Mouse (Mus musculus) liver, postnatal 0 days (tissue): ENCODE results near the gene Icosl. TPM values are rescaled to one million over a fixed set of nuclear protein-coding genes. Genes with fewer than 3 reads are reported as not detected.

Experiments used
- ATAC-seq: fragments of 200-750 bp; cut with Nextera tagmentation; 2 replicates; pipeline ENCODE4 v1.8.0; 2017; ENCODE audit warnings: mild to moderate bottlenecking, moderate library complexity
- DNase-seq: peaks from one replicate; pipeline ENCODE4 v3.0.0-alpha.2; 2016
- H3K27ac ChIP-seq: fragments of 300-500 bp; sonication (generic); 2 replicates; pipeline ENCODE4 v1.5.1; 2014; ENCODE audit warnings: antibody characterized with exemption, moderate library complexity, mild to moderate bottlenecking, low read depth
- H3K27me3 ChIP-seq: fragments of 300-500 bp; sonication (generic); 2 replicates; pipeline ENCODE4 v1.6.1; 2014; ENCODE audit warnings: low read length, control low read depth, mixed read lengths; ENCODE audit not compliant: insufficient read depth
- H3K36me3 ChIP-seq: fragments of 300-500 bp; sonication (generic); replicated peaks from 2 replicates; pipeline ENCODE4 v1.6.1; 2014; ENCODE audit warnings: mild to moderate bottlenecking, control low read depth, low read length, moderate library complexity, mixed read lengths; ENCODE audit not compliant: insufficient read depth
- H3K4me1 ChIP-seq: fragments of 300-500 bp; sonication (generic); 2 replicates; pipeline ENCODE4 v1.6.1; 2014; ENCODE audit warnings: antibody characterized with exemption, mild to moderate bottlenecking, control low read depth; ENCODE audit not compliant: insufficient read depth
- H3K4me2 ChIP-seq: fragments of 300-500 bp; sonication (generic); 2 replicates; pipeline ENCODE4 v1.6.1; 2014; ENCODE audit warnings: low read depth, mild to moderate bottlenecking, low read length, moderate library complexity, mixed read lengths
- H3K4me3 ChIP-seq: fragments of 300-500 bp; sonication (generic); 2 replicates; pipeline ENCODE4 v1.5.1; 2014; ENCODE audit warnings: low read depth, low read length
- H3K9ac ChIP-seq: fragments of 300-500 bp; sonication (generic); replicated peaks from 2 replicates; pipeline ENCODE4 v1.6.1; 2014; ENCODE audit warnings: mild to moderate bottlenecking, moderate library complexity
- H3K9me3 ChIP-seq: fragments of 300-500 bp; sonication (generic); 2 replicates; pipeline ENCODE4 v1.6.1; 2016; ENCODE audit warnings: mild to moderate bottlenecking, control low read depth, low read length, mixed read lengths
- CTCF ChIP-seq: sonication (generic); IDR thresholded peaks from 2 replicates; pipeline ENCODE4 v1.5.1; 2016; ENCODE audit warnings: antibody characterized with exemption, low read depth
- EP300 ChIP-seq: IDR thresholded peaks from 2 replicates; pipeline ENCODE4 v1.6.1; 2016; ENCODE audit warnings: antibody characterized with exemption, low read depth, mild to moderate bottlenecking
- WGBS: fragments of 180-500 bp; shearing (Covaris S2); extraction: QIAGEN DNeasy Blood & Tissue Kit; methylation state at CpG from one replicate; pipeline ENCODE4 v1.1.7; 2014; ENCODE audit not compliant: insufficient replicate concordance; 5-methylcytosine and 5-hydroxymethylcytosine counted together
- polyA plus RNA-seq: library from polyadenylated mRNA; unstranded; fragments of >200 nt; fragmentation: Nextera tagmentation; extraction: Ambion mirVana; gene quantifications from 2 replicates; pipeline ENCODE4 v1.2.1, GENCODE M21; 2015

Gene Icosl
- polyA plus RNA-seq, 1 experiment from 2014 or later: 1.2 TPM

DNA sequence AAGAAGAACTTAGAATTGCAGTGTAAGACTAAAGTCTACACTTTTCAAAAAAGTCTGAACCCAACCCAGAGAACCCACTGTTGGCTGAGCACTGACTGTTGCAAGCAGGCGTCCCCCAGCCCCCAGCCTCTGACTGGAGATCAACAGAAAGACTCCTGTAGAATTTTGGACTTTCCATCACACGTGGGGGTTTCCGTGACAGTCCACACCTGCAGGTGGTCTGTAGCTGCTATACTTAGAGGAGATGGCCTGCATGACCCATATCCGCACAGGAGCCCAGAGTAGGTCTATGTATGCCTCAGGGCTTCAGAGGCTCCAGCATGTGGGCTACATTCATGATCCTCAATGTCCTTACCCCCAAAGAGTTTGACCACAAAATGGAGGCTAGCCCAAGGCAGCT, 22.7 kb upstream of the Icosl start:
- Histone ChIP-seq H3K4me3 (no peak overlapping the region), H3K4me1 (peaks cover 7% of the 10 kb centered on the region), H3K9ac (no peak overlapping the region), H3K4me2 (no peak overlapping the region), H3K9me3 (no peaks in the 10 kb centered on the region), H3K36me3 (no peaks in the 10 kb centered on the region), H3K27ac (no peak overlapping the region), H3K27me3 (0 out of 2 replicates have a peak, but pooled peaks cover 8% of the 10 kb centered on the region)
- 76% methylated on average over 4 of the region's 4 CpGs for WGBS
- no peak for DNase-seq
- no peak for ATAC-seq
- no peak for TF ChIP-seq EP300
- no peak for TF ChIP-seq CTCF

DNA sequence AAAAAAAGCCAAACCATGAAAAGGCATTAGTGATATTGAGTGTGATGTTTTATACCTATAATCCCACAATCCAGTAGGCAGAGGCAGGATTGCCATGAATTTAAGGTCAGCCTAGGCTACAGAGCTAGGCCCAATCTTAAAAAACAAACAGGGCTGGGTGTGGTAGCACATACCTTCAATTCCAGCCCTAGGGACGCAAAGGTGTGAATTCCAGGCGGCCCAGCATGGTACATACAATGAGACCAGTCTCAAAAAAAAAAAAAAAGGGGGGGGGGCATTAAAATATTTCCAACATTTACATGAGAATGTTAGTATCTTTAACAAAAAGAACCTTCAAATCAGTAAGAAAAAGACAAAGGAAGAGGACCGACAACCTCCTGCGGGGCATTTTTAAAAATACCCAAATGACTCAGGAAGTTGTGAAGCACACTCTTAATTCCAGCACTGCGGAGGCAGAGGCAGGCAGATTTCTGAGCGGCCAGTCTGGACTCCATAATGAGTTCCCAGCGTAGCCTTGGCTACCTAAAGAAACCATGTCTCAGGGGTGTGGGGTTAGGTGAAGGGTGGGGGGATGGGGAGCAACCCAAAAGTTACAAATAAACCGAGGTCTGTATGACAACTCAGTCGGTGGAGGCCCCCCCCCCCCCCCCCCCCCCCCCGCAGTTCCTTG, 20.9 kb upstream of the Icosl start:
- H3K36me3 ChIP-seq: no peaks in the 10 kb centered on the region
- TF ChIP-seq EP300: no peak
- no peak for TF ChIP-seq CTCF
- no peak overlapping the region for H3K9ac ChIP-seq
- ATAC-seq (no peak), DNase-seq (no peak)
- H3K4me3 ChIP-seq: no peak overlapping the region
- no peaks in the 10 kb centered on the region for H3K9me3 ChIP-seq
- H3K27me3 ChIP-seq: 0 out of 2 replicates have a peak, but pooled peaks cover 3% of the 10 kb centered on the region
- H3K27ac ChIP-seq: no peak overlapping the region
- 70% methylated on average over 9 of the region's 10 CpGs for WGBS
- H3K4me2 ChIP-seq: no peak overlapping the region
- peaks cover 6% of the 10 kb centered on the region for H3K4me1 ChIP-seq

DNA sequence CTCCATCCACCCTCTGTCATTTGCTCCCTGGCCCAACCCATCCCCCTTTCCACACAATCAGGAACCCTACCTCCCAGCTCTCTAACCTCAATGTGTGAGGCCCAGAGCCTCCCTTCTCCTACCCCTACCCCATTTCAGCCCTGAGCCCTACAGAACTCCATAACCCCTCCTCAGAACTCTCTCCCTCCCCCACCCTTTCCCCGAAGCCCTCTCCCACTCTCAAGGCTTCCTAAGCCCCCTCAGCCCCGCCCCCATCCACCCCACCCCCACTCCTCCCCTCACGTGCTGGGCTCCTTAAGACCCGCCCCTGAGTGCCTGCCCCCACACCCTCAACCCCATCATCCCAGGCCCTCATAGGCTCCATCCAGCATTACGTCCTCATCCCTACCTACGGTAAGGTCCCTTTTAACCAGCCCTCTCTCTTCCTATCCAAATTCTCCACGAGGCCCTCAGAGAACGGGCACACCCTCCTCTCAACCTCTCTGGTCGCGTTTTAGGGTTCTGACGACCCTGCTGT, 19.5 kb upstream of the Icosl start:
- H3K9me3 ChIP-seq: no peaks in the 10 kb centered on the region
- 48% methylated on average over 10 of the region's 11 CpGs for WGBS
- no peak overlapping the region for H3K27ac ChIP-seq
- DNase-seq: no peak
- H3K4me2 ChIP-seq: no peak overlapping the region
- no peaks in the 10 kb centered on the region for H3K4me1 ChIP-seq
- no peak overlapping the region for H3K9ac ChIP-seq
- no peaks in the 10 kb centered on the region for H3K27me3 ChIP-seq
- no peaks in the 10 kb centered on the region for H3K36me3 ChIP-seq
- ATAC-seq: no peak
- no peak overlapping the region for H3K4me3 ChIP-seq
- TF ChIP-seq EP300 (no peak), CTCF (no peak)

DNA sequence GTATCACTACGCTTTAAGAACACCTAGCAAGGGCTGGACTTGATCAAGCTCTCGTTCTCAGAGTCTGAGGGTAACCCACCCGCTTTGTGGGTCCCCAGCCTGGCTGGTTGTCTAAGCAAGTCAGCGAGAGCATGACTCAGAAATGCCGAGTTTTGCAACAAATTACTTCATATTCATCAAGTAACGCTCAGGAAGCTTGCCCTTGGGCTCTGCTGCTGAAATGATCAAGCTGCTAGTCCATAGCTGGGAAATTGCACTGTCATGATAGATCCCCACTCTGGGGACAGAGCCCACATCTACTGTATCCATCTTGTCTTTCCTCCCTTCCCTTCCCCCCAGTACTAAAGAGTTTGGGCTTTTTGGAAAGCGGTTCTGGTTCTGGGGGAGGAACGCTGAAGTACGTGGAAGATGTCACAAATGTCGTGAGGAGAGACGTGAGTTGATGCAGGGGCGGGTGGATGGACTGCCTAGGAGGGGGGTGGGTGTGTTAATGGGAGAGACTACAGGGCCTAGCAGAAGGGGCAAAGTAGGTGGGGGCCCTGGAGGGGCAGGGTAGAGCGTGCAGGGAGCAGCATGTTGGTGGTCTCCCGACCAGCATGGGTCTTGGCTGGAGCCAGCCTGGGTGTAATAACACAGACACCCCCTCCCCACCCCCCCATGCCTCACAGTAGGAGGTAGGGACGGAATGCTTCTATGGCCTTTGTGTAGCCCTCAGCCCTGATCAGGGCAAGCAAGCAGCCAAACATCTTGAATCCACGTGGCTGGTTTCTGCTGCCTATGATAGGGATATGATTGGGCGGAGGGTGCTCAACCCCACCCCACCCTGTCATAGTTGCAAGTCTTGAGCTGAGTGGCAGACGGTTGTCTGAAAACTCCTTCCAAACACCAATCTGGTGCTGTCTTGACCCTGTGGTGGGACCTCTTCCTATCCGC, 14.2 kb upstream of the Icosl start:
- H3K9ac ChIP-seq: no peak overlapping the region
- ATAC-seq: no peak
- no peaks in the 10 kb centered on the region for H3K36me3 ChIP-seq
- no peaks in the 10 kb centered on the region for H3K4me1 ChIP-seq
- H3K27me3 ChIP-seq: no peaks in the 10 kb centered on the region
- 54% methylated on average over 19 of the region's 19 CpGs for WGBS
- no peaks in the 10 kb centered on the region for H3K9me3 ChIP-seq
- H3K4me2 ChIP-seq: no peak overlapping the region
- H3K4me3 ChIP-seq: no peak overlapping the region
- DNase-seq: no peak
- TF ChIP-seq CTCF (no peak), EP300 (no peak)
- H3K27ac ChIP-seq: no peak overlapping the region

DNA sequence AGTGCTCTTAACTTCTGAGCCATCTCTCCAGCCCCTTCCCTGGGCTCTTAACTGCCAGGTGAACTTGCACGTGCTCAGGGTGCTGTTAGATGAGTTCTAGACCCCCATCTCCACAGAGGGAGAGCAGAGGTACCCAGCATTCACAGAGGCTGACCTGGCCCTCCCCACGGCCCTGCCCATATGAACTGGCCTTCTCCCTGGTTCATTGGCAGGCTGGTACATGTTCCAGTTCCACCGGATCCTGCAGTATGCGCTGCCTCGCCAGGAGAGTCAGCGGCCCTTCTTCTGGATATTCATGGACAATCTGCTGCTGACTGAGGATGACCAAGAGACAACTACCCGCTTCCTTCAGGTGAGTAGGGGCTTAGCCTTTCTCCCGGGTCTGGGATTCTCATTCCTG, 12.0 kb upstream of the Icosl start:
- H3K27me3 ChIP-seq: no peaks in the 10 kb centered on the region
- TF ChIP-seq CTCF (no peak), EP300 (no peak)
- DNase-seq (no peak), ATAC-seq (no peak)
- no peaks in the 10 kb centered on the region for H3K4me1 ChIP-seq
- H3K4me3 ChIP-seq: no peak overlapping the region
- WGBS: 86% methylated on average over 8 of the region's 8 CpGs
- no peak overlapping the region for H3K9ac ChIP-seq
- no peak overlapping the region for H3K4me2 ChIP-seq
- no peak overlapping the region for H3K27ac ChIP-seq
- no peaks in the 10 kb centered on the region for H3K36me3 ChIP-seq
- H3K9me3 ChIP-seq: no peaks in the 10 kb centered on the region

DNA sequence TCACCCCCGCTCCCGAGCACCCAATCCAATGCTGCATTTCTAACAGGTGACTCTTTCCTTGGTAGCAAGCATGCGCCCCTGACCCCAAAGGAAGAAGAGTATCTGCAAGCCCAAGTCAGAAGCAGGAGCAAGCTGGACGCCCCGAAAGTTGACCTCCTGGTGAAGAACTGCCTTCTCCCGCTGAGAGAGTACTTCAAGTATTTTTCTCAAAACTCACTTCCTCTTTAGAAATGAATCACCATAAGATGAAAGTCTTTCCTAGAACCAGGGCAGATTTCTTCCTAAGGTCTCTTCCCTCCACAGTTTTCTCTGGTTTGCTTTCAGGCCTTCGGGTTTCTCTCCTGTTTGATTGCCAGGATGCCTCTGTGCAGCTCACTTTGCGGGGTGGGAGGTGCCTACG, 6.0 kb upstream of the Icosl start:
- peaks cover 8% of the 10 kb centered on the region; the same call in 1 of the 2 replicates for H3K27me3 ChIP-seq
- 64% methylated on average over 9 of the region's 9 CpGs for WGBS
- DNase-seq (no peak), ATAC-seq (no peak)
- no peaks in the 10 kb centered on the region for H3K4me1 ChIP-seq
- no peak overlapping the region for H3K4me2 ChIP-seq
- no peak overlapping the region for H3K4me3 ChIP-seq
- no peaks in the 10 kb centered on the region for H3K9me3 ChIP-seq
- H3K27ac ChIP-seq: no peak overlapping the region
- H3K9ac ChIP-seq: no peak overlapping the region
- no peaks in the 10 kb centered on the region for H3K36me3 ChIP-seq
- TF ChIP-seq CTCF: no peak
- no peak for TF ChIP-seq EP300
